Mouse (Mus musculus): ENCODE results near the gene Atp6ap2.
"Not testable (repeated sequence)": the region's sequence is repeated elsewhere in the genome, so short reads cannot be mapped to it uniquely, and the experiment has no call there.

Gene Atp6ap2

DNA sequence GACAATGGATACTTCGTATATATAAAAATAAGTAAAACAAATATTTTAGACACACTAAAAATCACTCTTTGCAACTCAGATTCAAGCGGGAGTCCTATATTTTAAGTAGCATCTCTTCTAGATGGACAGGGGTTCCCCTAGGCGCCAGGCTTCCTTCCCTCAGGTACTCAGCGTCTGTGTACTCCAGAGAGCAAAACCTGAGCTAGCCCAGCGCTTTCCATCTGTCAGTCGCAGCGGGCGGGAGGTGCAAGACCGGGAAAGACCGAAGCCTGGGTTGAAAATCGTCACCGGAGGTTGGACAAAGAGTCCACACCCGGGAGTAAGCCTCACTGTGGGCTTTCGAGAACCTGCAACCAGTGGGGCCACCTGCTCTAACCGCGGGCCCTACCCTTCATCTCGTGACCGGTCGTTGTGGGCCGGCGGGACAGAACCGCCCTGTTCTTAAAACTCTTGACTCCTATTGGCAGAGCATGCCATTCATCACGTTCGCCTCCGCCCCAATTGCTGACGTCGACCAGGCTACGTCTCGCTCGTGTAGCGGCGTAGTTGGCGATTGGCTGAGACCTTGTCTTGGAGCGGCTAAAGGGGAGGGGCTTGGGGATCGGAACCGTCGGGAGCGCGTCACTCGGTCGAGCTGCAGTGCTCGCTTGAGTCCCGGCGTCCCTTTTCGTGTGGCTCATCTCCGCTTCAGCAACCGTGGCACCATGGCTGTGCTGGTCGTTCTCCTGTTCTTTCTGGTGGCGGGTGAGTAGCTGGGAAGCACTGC is at the start of gene Atp6ap2:
Gene Atp6ap2, plus strand, starts transcription at position 610 of the 766 bp plus-strand sequence.
- DNase-seq, result peak; percentile 91

DNA sequence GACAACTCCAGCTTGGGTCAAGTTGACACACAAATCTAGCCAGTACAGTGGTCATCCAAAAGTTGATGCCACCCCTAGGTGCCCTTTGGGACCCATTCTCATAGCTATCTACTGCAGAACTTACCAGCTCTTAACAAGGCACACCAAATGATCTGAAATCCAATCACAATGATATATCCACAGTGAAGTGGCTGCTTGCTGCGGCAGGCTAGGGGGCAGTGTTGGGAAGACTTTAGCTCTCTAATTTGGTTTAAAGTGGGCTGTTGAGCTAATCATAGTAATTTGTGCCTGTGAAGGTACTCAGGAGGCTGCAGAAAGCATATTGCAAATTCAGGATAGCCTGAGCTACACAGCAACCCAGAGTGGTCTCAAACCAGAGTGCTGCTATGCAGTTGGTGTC is 43.2 kb upstream of the Atp6ap2 start:
- no peak for DNase-seq

DNA sequence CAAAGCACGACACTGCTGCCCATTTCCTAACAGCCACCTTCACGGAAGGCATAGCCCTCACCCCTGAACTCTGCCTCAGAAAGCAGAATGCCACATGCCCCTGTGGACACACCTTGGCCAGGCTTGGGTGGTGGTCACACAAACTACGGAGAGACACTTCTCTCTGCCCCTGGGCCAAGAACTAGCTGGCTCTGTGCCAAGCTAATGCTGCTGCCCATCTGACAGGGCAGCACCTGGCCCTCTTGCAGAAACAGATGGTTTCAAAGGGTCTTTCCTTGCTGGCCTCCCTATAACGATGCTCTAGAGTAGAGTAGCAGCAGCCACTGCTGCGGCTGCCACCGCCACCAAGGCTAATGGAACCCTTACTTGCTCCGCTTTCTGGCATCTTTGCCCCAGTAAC is 30.5 kb upstream of the Atp6ap2 start:
- no peak for DNase-seq

DNA sequence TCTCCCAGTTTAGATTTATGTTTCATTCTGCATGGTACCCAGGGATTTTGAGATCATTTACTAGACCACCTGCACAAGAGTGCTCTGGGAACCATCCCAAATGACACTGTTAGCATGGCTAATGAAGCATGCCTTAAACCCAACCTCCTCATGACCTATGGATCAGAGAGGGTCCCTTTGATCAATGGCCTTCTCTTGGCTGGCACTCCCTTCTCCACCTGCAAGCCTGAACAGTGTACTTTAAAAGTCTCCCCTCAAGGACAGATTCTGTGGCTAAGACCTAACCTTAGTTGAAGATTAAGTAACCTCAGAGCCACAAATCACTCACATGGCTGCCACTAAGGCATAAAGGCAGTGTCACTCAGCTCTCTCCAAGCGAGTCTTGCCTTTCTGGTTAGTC is 16.2 kb upstream of the Atp6ap2 start:
- DNase-seq, result no peak

DNA sequence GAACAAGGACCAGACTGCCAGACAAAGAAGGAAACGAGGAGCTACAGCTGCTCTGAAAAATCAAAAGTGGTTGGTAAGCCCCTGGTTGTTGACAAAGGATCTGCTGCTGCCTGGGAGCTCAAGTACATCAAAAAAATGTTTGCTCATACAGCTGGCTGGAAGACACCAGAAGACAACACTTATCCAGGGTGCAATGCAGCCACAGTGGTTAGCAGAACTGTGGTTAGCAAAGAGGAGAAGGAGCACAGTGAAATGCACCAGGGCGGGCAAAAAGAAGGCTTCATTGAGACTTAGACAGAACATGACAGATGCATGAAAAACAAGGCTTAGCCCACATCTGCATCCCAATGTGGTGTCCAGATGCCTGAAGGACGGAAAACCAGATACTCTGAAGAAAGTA is 9.7 kb upstream of the Atp6ap2 start:
- DNase-seq, result peak; percentile 51

DNA sequence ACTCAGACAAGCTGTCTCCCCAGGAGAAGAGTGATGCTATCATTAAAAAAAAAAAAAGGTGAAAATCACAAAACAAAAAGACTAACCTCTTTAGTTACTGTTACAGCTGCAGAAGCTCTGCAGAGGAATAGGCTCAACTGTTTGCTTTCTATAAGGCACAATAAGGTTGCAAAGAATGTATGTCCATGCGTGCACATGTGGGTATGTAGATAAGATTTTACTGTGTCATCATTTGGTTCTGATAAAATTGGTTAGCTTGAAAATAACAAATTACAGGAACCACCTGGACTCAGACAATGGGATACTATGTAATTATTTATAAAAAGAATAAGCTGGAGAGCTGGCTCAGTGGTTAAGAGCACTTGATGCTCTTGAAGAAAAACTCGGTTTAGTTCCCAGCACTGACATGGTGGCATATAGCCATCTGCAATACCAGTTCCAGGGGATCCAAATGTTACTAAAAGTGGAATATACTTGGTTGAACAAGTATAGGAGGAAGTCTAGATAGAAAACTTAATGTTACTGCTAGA is 9.2 kb upstream of the Atp6ap2 start:
- DNase-seq, result no peak

DNA sequence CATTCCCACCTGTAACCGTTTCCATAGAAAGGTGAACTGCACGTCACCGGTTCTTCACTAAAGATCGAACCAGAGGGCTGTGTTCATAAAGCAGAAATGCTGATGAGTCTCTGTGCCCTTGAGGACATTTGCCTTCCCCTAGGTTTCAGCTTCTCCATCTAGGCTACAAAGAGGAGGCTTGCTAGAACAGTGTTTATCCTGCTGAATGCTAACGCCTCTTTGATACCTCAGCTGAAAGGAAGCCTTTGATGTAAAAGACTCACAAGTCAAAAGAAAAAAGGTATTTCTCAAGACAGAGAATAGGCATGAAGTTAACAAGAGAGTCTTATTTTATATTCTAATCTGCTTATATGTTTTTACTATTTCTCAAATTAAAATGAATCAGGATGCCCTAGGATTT is 4.3 kb upstream of the Atp6ap2 start:
- peak; percentile 42 for DNase-seq

DNA sequence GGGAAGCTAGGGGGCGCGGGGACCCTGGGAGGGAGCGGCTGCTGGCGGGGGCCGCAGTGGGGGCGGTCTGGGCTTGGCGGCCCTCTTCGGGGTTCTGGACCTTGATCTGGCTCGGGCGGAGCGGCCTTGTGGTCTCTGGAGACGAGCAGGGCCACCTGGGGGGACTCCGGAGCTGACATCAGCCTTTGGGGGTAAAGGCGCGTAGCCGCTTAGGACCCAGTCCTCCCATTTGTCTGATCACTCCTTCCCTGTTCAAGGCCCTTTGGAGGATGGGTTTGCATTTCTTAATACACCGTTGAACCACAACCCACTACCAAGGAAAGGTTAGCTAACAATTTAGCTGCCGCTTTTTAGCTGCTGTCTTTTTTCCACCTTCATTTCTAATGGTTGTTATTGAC is 356 bp downstream of the Atp6ap2 start:
- DNase-seq, result no peak

DNA sequence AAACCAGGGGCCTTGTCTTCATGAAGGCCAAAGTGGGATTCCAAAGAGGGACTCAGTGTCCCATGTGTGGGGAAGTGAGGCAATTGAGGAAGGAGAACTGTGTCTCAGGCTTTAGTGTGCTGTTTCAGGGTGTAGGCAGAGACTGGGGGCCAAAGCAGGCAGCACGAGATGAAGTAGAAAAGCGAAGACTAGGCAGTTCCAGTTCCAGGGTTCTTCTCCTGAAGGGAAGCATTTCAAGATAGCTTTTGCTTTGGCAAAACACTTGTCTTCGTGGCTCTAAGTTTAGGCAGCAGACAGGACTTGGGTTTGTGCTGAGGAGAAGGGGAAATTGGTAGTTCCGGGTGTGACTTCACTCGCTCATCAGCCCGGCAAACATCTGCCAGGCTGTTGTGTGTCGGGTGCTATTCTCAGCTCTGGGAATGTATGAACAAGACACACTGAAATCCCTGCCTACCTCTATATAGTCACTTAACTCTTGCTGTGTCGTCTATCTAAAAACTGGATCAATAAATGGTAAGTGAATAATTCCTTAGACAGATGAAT is 3.9 kb downstream of the Atp6ap2 start:
- no peak for DNase-seq

DNA sequence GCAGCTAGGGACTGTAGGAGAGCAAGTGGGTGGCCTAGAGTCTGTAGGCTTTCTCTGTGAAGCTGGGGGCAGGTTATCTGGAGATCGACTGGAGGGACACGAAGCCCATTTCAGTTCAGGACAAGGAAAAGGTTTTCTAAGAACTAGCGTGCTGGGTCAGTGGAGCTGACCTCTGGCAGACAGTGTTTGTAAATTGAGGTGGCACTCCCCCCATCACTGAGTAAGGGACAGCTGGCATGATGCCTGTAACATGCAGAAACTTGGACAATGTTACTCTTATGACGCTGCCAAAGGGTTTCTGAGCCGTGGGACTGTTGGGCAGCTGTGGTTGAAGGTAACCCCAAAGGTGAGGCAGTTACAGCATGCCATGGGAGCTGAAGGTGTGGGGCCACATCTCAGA is 4.4 kb downstream of the Atp6ap2 start:
- DNase-seq, result no peak

DNA sequence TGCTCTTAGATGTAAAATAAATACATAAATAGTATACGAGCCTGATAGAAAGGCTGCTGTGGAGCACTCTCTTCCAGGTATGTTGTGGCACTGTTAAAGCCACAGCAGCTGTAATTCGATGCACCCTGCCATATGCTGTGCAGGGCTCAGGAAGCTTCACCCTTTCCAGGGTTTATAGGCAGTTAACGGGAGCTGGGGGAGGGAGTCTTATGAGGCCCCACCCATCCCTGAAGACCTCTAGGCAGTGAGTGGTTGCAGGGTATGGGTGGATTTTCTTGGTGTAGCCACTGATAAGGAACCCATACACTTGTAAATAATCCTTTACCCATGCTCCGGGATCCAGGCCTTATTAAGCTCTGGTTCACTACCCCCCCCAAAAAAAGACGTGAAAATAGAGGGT is 6.2 kb downstream of the Atp6ap2 start:
- no peak for DNase-seq

DNA sequence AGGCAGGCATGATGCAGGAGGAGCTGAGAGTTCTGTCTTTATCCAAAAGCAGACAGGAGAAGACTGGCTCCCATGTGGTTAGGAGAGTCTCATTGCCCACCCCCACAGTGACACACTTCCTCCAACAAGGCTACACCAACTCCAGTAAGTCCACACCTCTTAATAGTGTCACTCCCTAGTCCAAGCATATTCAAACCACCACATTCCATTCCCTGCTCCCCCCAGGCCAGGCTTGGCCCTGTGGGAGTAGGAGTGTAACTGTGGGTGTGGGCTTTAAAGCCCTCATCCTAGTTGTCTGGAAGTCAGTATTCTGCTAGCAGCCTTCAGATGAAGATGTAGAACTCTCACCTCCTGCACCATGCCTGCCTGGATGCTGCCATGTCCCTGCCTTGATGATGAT is 22.9 kb downstream of the Atp6ap2 start:
- DNase-seq, result not testable (repeated sequence)

DNA sequence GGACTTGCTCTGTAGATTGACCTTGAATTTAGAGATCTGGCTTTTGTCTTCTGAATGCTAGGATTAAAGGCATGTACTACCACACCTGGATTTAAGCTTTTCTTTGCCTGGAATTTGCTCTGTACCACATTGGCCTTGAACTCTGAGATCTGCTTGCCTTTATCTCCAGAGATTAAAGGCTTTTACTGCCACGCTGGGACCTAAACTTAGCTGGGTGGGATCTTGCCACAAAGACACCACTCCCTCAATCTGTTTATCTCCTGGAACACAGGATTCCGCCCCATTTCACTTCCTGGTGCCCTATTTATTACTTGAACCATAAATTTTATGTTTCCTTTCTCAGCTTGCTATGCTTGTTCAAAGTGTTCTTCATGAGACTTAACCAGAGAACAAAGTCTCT is 23.6 kb downstream of the Atp6ap2 start:
- no peak for DNase-seq

DNA sequence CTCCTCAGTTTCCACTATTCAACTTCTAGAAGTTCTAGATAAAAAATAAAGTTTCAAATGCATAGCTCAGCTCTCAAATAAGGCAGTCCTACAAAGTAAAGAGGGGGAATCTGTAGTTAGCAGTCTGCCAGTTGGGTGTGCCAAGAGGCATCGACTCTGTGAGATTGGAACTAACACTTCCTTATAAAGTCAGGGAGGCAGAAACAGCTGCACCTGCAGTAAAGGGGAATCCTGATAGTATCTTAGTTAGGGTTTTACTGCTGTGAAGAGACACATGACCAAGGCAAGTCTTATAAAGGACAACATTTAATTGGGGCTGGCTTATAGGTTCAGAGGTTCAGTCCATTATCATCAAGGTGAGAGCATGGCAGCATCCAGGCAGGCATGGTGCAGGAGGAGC is 24.8 kb downstream of the Atp6ap2 start:
- DNase-seq, result not testable (repeated sequence)

DNA sequence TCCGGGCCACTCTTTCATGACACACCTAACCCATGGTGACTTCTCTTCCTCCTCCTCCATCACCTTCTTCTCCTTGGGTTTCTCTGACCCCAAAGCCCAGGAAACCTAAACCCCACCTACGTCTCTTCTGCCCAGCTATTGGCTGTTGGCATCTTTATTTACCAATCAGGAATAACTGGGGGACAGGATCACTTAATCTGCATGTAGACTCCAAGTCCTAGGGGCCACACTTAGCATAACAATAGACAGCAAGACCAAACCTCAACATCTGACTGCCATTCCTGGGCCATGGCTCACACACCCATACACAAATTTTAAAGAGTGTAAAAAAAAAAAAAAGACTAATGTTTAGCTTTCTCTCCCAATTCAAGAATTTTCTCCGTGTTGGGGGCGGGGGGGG is 37.5 kb downstream of the Atp6ap2 start:
- no peak for DNase-seq

DNA sequence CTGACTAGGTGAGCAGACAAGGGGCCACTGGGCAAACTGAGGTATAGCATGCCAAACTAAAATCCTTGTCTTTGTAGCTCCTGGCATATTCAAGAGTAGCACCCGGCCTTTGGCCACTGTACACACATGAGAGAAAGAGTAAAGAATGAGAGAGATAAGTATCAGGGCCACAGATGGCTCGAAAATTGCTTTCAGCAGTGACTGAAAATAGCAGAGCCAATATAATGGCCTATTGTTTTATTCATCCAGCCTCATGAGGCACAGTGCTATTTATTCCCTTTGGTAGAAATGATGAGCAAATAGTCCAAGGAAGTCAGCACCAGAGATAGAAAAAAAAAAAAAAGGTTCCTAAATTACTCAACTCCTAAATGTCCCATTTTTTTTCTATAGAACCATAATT is 57.4 kb downstream of the Atp6ap2 start:
- no peak for DNase-seq

DNA sequence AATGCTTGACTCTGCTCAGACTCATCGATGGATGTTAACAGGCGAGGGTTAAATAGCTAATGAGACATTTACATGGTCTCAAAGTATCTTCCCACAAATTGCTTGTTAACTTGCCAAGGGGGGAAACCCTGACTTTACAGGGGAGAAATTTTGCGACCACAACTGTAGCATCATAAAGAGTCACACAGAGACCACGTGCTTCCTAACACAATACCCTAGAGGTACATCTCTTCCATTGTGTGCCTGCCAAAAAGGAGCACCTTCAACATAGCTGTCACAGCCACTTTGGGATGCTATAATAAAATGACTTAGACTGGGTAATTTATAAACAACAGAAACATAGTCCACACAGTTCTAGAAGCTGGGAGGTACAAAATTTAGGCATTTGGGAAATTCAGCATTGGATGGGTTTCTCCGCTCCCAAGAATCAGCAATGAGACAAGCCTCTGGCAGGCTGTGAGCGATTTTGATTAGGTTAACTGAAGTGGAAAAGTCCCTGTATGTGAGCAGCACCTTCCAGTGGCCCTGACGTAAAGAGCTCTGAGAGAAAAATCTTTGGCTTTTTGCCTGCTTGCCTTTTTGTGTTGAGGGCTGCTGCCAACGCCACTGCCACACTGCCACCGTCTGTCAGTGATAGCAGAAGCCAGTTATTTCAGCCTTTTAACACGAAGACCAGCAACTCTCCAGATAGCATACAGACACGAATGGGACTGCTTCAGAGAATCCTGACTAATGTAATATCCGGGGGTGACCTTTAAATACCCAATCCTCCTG is 58.1 kb downstream of the Atp6ap2 start:
- no peak for DNase-seq

DNA sequence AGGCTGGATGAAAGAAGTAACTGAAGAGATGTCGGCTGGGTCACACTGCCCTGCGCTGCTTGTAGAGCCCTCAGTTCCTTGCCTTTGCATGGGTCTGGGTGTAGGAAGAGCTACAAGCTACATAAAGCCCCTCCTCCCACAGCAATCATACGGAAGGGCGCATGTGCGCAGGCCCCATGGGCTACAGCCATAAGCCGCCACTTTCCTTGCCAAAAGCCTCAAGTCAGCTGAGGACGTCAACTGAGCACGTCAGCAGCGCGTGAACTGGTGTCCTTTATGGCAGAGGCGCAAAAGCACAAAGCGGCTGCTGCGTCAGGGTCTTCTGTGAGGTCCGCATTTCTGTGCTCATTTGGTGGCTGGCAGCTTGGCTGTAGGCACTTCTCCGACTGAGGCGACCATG is 64.3 kb downstream of the Atp6ap2 start:
- no peak for DNase-seq

DNA sequence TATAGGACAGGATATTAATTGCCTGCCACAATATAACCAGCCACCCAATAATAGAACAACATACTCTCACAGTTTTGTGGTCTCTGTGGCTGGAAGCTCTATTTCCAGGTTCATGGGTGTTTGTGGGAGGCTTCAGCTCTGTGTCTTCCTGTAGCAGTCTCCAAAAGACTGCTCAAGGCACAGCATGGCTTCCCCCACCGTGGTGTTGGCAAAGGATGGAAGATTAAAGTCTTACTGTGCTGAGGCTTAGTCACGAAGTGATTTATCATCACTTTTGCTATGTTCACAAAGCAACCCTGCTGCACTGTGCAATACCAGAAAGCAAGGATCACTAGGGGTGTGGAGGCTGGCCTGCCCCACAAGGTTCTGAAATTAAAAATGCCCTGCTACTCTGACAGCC is 66.3 kb downstream of the Atp6ap2 start:
- DNase-seq, result no peak

Data from thymus, postnatal 25 days (tissue).